Mouse (Mus musculus): ENCODE data around the gene Iqgap3.

Gene Iqgap3

DNA sequence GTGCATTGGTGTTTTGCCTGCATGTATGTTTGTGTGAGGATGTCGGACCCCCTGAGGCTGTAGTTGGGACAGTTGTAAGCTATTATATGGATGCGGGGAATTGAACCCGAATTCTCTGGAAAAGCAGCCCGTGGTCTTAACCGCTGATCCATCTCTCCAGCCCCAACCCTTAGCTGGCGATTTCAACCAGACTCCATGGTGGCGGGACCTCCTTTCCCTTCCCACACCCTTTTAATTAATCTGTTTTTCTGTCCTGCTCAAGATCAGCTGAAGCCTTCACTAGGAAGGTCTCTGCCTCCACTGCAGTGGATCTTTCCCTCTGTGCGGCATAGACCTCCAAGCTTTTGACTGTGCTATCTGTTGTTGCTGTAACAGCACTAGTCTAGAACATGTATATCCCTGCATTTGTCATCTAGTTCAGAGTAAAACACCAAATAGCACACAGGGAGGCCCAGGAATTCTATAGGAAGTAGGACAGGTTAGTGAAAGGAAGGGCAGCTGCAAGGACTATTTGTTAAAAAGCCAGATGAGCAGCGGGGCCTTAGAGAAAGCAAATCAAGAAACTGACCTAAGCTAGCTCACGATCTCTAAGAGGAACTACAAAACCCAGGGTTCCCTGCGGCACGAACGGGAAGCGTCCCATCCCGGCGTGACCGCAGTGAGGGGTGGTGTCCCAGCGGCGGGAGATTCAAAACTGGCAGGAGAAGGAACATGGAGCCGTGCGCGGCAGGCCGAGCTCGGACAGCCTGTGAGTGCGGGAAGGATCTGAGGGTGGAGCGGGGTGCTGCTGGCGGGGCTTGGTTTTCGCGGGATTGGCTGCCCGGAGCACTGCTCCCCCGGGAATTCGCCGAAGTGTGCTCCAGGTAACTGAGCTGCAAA lies at the start of gene Iqgap3:
Iqgap3 (plus strand) TSS at position 627 of the 879 bp plus-strand sequence.
- DNase-seq: peak; percentile 68 to 76

DNA sequence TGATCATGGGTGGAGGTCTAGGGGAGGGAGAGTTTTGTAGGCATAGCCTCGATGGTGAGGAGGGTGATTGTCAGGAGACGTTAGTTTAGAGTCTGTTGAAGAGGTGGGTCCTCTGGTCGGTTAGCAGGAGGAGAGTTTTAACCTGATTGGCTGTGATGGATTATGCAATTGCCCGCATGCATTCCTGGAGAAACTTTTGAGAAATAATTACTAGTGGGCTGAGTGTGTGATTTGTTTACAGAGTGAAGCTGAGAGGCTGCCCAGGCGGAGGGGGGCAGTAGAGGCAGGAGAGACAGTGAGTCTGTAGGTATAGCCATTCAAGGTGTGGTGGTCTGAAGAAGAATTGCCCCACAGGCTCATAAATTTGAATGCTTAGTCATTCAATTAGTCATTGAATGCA lies 48.3 kb upstream of the Iqgap3 start:
- DNase-seq: no peak

DNA sequence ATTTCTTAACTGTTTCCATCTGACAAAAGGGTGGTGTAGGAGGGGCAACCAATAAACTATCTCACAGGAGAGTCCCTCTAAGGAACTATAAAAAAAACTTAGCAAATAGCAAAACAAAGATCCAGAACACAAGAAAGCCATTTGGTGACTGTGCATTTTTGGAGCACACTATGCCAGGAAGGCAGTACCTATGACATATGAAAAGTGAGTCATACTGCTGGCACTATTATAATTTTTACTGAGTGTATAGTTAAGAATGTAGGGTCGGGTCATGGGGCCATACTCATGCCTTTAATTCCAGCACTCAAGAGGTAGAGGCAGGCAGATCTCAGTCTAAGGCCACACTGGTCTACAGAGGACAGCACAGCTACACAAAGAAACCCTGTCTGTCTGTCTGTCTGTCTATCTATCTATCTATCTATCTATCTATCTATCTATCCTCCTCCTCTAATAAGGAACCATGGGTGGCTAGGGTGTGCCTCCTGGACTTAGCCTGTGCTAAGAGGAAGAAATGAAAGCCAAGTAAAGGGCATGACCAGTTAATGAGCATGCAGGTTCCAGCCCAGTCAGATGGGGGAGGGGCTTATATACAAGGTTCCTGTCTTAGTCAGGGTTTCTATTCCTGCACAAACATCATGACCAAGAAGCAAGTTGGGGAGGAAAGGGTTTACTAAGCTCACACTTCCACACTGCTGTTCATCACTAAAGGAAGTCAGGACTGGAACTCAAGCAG lies 46.0 kb upstream of the Iqgap3 start:
- no peak for DNase-seq

DNA sequence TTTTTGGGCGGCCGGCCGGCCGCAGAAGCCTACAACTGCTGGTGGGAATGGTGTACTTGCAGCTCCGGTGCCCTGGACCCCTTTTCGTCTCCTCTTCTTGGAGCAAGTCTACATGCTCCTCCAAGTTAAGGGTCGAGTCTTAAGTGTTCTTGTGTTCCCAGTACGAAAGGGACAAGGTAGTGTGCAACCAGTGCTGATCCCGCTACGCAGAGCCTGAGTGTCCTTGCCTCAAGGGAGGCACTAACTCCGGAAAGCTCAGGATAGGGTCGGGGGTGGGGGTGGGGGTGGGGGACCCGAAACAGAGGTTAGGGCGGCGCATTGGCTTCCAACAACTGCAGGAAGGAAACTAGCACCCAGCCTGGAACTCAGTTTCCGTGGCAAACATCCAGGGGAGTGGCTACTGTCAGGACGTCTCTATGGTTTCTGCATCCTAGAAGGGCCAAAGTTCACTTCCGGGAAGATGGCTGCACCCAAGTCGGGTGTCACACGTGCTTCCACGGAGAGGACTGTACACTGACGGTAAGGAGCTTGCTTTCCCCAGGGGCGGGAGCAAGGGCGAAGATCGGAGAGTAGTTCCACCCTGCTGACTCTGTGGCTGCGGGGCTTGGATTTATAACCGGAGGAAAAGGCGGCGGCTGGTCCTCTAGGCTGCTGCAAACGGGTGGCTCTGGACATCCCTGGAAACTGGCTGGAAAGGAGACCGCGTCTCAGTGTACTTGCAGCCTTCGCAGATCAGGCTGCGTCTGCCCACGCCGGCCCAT lies 38.9 kb upstream of the Iqgap3 start, which contains the start of gene Gpatch4:
Gpatch4 (plus strand) TSS at position 448 of the 761 bp plus-strand sequence.
- DNase-seq: peak; percentile 64 to 80

DNA sequence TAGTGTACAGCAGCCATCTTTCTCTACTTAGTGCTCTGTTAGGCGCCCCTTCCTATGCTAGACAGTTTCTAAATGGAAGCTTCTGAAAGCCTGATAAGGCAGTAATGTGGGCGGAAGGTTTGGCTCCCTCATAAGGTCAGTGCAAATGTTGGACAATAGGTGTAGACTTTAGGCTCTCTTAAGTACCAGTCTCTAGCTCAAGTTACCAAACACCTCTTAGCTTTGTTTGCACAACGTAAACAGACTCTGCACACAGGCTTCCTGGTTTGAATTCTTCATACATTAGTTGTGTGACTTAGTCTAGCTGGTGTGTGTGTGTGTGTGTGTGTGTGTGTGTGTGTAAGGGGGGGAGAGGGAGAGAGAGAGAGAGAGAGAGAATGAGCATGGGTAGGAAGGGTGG lies 32.2 kb upstream of the Iqgap3 start:
- no peak for DNase-seq

DNA sequence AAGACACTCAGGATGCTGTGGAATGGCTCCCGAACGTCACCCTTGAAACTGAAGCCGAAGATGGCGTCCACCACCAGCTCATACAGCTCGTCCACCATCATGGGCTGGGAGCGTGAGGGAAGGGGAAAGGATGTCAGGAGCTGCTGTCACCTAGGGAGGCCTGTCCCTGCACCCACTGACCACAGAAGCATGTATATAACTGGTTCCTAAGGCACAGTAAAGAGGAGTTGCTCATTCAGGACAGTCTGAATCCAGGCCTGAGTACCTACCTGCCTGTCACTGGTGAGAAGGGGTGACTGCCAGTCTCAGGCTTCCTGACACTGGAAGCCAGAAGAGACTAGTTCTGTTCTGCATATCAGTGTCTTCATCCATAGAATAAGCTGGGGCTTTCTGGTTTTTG lies 24.7 kb upstream of the Iqgap3 start:
- no peak for DNase-seq

- peak; percentile 67 to 72 for DNase-seq
Observed at GRCm38 (mm10) chr3:88057902-88058696, 23.7 kb upstream of the Iqgap3 start, which contains the start of gene Naxe. Naxe (minus strand) TSS chr3:88058495.

DNA sequence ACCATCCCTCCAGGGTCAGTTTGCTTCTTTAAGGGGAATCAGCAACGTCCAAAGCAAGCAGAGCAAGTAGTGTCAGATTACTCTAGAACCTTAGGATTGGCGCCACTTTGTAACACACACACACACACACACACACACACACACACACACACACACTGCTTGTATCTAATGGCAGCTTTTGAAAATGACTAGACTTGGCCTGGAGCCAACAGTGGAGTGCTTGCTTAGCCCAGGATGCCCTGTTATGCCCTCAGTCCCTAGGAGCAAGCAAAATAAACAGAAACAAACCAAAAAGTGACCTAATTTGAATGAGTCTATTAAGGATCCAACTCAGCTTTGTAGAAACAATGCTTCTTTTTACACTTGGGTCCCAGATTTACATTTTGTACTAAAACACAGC lies 13.4 kb upstream of the Iqgap3 start:
- DNase-seq: no peak

DNA sequence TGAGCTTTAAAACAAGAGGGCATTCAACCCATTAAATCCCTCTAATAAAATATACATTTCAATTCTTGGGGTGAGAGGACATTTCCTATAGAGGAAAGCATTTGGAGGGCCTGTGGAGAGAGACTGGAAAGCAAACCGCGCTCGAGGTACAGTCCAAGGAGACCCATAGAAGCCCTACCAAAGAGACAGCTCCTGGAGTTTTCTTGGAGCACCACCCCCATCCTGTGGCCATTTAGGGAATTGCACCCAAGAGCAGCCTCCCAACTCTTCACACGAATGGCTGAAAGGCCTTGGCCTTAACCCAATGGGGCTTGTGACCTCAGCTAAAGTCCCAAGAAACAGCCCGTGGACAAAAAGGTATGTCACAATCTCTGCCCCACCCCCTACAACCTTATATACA lies 10.0 kb upstream of the Iqgap3 start:
- DNase-seq: peak; percentile 51

- no peak for DNase-seq
Observed at GRCm38 (mm10) chr3:88073631-88074030, 8.1 kb upstream of the Iqgap3 start.

GRCm38 (mm10) chr3:88074351-88074750 lies 7.4 kb upstream of the Iqgap3 start:
- DNase-seq: no peak

GRCm38 (mm10) chr3:88074766-88075165 lies 7.0 kb upstream of the Iqgap3 start:
- DNase-seq: no peak

DNA sequence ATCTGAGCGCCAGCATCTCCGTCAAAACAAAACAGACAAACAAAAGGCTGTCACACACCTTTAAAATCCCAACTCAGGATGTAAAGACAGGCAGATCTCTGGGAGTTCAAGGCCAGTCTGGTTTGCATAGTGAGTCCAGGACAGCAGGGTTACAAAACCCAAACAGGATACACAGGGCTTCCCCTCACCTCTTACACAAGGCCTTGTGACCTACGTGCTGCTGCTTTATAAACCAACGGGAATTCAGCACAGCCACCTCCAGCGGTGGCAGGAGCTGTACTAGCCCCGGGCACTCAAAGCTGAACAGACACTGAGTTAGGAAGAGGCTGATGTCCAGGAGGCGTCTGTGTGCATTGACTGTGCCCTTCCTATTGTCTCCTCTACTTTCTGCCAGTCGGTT lies 4.3 kb upstream of the Iqgap3 start:
- DNase-seq: no peak

DNA sequence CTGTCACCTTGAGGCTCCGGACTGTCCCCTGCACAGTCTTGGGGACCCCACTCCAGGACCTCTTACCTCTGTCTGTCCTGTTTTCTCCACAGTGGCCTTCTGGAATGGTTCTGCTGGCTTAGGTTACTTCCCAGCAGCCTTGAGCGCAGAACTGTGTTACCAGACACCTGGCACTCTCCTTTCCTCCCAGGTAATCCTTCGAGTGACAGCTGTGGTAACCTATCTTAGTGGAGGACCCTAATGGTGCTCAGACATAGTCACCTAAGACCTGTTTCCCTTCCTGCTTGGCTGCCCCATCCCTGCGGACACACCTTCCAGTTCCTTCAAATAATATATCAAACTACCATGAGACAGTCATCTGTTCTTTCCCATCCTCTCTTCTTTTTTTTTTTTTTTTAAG lies 3.6 kb upstream of the Iqgap3 start, which contains the start of gene Ttc24:
Ttc24 (minus strand) TSS at position 101 of the 400 bp plus-strand sequence.
- DNase-seq: no peak

DNA sequence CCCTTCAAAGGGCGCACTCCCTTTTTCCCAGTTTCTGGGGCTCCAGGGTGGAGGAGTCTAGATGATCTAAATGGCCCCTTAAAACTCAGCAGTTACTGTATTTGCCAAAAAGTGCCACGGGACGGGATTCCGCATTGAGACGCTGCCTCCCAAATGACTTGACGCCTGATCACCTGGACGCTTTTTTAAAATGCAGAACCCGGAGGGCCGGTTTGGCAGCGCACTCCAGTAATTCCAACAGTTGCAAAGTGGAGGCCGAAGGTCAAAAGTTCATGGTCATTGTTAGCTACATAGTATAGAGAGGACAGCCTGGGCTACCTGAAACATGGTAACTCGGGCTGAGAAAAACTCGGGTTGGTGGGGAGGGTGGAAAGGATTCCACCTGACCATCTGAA lies 450 bp downstream of the Iqgap3 start:
- no peak for DNase-seq

- no peak for DNase-seq
Observed at GRCm38 (mm10) chr3:88082663-88083062, 892 bp downstream of the Iqgap3 start.

- DNase-seq: no peak
Observed at GRCm38 (mm10) chr3:88084001-88084400, 2.2 kb downstream of the Iqgap3 start.

DNA sequence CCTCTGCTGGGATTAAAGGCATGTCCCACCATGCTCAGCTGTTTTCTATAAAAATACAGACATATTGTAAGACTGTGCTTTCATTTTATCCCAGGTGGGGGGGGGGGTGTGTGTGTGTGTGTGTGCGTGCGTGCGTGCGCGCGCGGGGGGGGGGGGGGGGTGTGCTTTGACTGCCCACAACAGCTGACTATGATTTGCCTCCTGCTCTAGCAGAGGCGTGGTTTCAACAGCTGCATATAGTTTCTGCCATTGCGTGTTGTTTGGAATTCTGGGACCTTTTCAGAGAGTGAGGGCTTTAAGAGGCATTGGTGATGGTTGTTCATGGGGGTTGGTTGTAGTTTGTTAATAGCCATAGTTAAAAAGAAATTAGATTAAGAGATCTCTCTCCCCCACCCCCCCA lies 3.7 kb downstream of the Iqgap3 start:
- no peak for DNase-seq

DNA sequence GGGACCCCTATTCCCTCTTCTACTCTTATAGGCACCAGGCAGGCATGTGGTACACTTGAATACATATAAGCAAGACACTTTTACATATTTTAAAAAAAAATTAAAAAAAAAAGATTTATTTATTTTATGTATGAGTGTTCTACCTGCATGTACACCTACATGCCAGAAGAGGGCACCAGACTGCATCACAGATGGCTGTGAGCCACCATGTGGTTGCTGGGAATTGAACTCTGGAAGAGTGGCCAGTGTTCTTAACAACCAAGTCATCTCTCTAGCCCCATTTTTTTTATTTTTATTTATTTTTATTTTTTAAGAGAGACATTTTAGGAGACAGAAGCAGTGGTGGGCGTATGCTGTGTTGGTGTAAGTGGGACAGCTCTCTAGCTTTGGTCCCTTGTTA lies 5.9 kb downstream of the Iqgap3 start:
- no peak for DNase-seq

- no peak for DNase-seq
Observed at GRCm38 (mm10) chr3:88090106-88090505, 8.3 kb downstream of the Iqgap3 start.

GRCm38 (mm10) chr3:88090616-88091015 lies 8.8 kb downstream of the Iqgap3 start:
- no peak for DNase-seq

DNA sequence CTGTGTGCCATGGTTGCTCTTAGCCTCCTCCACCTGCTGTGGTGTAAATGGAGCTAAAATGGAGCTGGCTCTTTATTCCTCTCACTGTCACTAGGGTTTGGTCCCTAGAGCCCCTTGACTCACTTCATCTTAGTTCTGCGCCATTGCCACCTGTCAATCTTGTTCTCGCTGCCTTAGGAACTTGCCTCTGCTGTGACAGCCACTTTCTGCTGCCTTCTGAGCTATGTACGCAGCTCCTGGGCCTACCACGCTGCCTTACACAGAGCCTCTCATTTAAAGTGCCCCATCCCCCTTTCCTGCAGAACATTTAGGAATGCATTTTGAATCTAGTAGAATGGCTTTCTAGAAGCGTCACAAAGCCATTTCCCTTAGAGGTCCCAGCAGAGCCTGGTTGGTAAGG lies 12.4 kb downstream of the Iqgap3 start:
- no peak for DNase-seq

All from thymus, adult 18-20 months (tissue).